Mouse (Mus musculus): ENCODE measurements around the gene Rab6b. TPM values are rescaled to one million over a fixed set of nuclear protein-coding genes. Genes with fewer than 3 reads are reported as not detected.
"Not testable (repeated sequence)": the region's sequence is repeated elsewhere in the genome, so short reads cannot be mapped to it uniquely, and the experiment has no call there.

The Rab6b gene
- polyA plus RNA-seq, 1 experiment: 1.1 TPM

- H3K27me3 ChIP-seq (ENCODE audit: control insufficient read depth, insufficient read depth, low read length): no peaks in the 10 kb centered on the region
- H3K36me3 ChIP-seq (ENCODE audit: control insufficient read depth, insufficient read depth, low read length): no peaks in the 10 kb centered on the region
- TF ChIP-seq CTCF (IDR thresholded peaks at IDR 0.05; ENCODE audit: control insufficient read depth, insufficient read depth, insufficient replicate concordance, low read depth, low read length) (no peak), POLR2A (IDR thresholded peaks at IDR 0.05; ENCODE audit: control insufficient read depth, low read depth, low read length) (no peak)
- H3K4me1 ChIP-seq (ENCODE audit: control insufficient read depth, insufficient read depth, low read length): peaks cover 8% of the 10 kb centered on the region
- H3K27ac ChIP-seq (ENCODE audit: control insufficient read depth, insufficient read depth, low read depth, low read length): no peak overlapping the region
- H3K4me3 ChIP-seq (ENCODE audit: control insufficient read depth, low read depth, low read length): no peak overlapping the region
Observed at GRCm38 (mm10) chr9:103087301-103087700, 24.3 kb upstream of the Rab6b start.

- TF ChIP-seq POLR2A (IDR thresholded peaks at IDR 0.05; ENCODE audit: control insufficient read depth, low read depth, low read length) (no peak), CTCF (IDR thresholded peaks at IDR 0.05; ENCODE audit: control insufficient read depth, insufficient read depth, insufficient replicate concordance, low read depth, low read length) (no peak)
- H3K4me3 ChIP-seq (ENCODE audit: control insufficient read depth, low read depth, low read length): no peak overlapping the region
- no peaks in the 10 kb centered on the region for H3K36me3 ChIP-seq (ENCODE audit: control insufficient read depth, insufficient read depth, low read length)
- H3K27ac ChIP-seq (ENCODE audit: control insufficient read depth, insufficient read depth, low read depth, low read length): no peak overlapping the region
- H3K4me1 ChIP-seq (ENCODE audit: control insufficient read depth, insufficient read depth, low read length): peaks cover 8% of the 10 kb centered on the region
- no peaks in the 10 kb centered on the region for H3K27me3 ChIP-seq (ENCODE audit: control insufficient read depth, insufficient read depth, low read length)
Observed at GRCm38 (mm10) chr9:103088661-103089060, 22.9 kb upstream of the Rab6b start.

GRCm38 (mm10) chr9:103090116-103090875 is 21.3 kb upstream of the Rab6b start:
- TF ChIP-seq POLR2A (IDR thresholded peaks at IDR 0.05; ENCODE audit: control insufficient read depth, low read depth, low read length) (no peak), CTCF (IDR thresholded peaks at IDR 0.05; ENCODE audit: control insufficient read depth, insufficient read depth, insufficient replicate concordance, low read depth, low read length) (no peak)
- Histone ChIP-seq H3K27me3 (ENCODE audit: control insufficient read depth, insufficient read depth, low read length) (no peaks in the 10 kb centered on the region), H3K36me3 (ENCODE audit: control insufficient read depth, insufficient read depth, low read length) (no peaks in the 10 kb centered on the region), H3K4me3 (ENCODE audit: control insufficient read depth, low read depth, low read length) (no peak overlapping the region), H3K4me1 (ENCODE audit: control insufficient read depth, insufficient read depth, low read length) (peaks cover 8% of the 10 kb centered on the region), H3K27ac (ENCODE audit: control insufficient read depth, insufficient read depth, low read depth, low read length) (no peak overlapping the region)

DNA sequence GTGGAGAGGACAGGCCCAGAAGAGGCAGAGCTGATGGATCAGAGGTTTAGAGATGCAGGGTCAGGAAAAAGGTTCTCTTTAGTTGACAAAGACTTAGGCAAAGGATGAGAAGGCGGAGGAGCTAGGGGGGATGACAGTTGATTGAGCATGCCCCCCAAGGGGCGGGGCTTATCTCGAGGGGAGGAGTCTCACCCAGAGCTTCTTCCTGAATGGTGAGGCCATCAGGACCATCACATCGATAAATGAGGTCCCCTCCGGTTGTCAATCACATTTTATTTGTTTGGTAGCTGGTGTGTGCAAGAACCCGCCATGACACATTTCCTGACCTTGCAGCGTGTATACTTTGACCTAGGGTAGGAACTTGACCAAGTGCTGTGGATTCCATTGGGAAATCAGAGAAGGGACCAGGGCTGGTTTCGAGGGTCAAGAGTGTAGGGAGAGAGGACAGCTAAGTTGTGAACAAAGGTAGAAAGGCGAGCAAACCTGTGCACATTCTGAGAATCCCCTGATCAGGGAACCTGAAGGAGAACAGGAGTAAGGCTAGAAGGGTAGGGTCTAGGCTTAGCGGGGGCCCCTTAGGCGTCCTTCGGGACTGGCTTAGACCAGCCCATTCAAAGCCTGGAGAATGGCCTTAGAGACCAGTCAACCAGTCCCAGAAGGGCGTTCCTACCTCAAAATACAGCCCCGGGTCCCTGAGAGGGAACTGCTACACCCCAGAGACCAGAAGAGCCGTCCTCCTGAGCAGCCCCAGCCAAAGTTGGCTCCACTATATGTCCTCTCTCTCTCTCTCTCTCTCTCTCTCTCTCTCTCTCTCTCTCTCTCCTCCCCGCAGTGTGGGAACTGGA is 20.3 kb upstream of the Rab6b start:
- Histone ChIP-seq H3K4me1 (ENCODE audit: control insufficient read depth, insufficient read depth, low read length) (peaks cover 8% of the 10 kb centered on the region), H3K27ac (ENCODE audit: control insufficient read depth, insufficient read depth, low read depth, low read length) (no peak overlapping the region), H3K36me3 (ENCODE audit: control insufficient read depth, insufficient read depth, low read length) (no peaks in the 10 kb centered on the region), H3K27me3 (ENCODE audit: control insufficient read depth, insufficient read depth, low read length) (no peaks in the 10 kb centered on the region), H3K4me3 (ENCODE audit: control insufficient read depth, low read depth, low read length) (no peak overlapping the region)
- TF ChIP-seq POLR2A (IDR thresholded peaks at IDR 0.05; ENCODE audit: control insufficient read depth, low read depth, low read length) (no peak), CTCF (IDR thresholded peaks at IDR 0.05; ENCODE audit: control insufficient read depth, insufficient read depth, insufficient replicate concordance, low read depth, low read length) (no peak)

- peak overlapping the region; percentile 52 for H3K4me3 ChIP-seq (ENCODE audit: control insufficient read depth, low read depth, low read length)
- H3K27ac ChIP-seq (ENCODE audit: control insufficient read depth, insufficient read depth, low read depth, low read length): no peak overlapping the region
- no peaks in the 10 kb centered on the region for H3K36me3 ChIP-seq (ENCODE audit: control insufficient read depth, insufficient read depth, low read length)
- TF ChIP-seq POLR2A (IDR thresholded peaks at IDR 0.05; ENCODE audit: control insufficient read depth, low read depth, low read length) (no peak), CTCF (IDR thresholded peaks at IDR 0.05; ENCODE audit: control insufficient read depth, insufficient read depth, insufficient replicate concordance, low read depth, low read length) (peak; percentile 95)
- H3K4me1 ChIP-seq (ENCODE audit: control insufficient read depth, insufficient read depth, low read length): peaks cover 8% of the 10 kb centered on the region
- no peaks in the 10 kb centered on the region for H3K27me3 ChIP-seq (ENCODE audit: control insufficient read depth, insufficient read depth, low read length)
Observed at GRCm38 (mm10) chr9:103092248-103092647, 19.3 kb upstream of the Rab6b start.

DNA sequence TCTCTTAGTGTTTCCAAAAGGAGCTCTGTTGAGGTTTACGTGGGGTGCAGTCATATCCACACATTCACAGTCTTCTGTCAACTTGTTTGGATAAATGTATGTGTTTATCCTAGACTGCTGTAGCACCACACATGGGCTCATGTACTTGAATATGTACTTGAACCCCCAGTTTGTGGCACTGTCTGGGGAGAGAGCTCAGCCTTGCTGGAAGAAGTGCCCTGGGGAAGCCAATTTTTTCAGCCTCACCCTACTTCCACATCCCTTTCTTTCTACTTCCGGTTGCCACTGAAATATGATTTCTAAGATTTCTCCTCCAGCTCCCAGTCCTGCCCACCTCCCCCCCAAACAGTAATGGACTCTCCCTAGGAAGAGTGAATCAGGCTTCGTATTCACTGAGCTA is 17.9 kb upstream of the Rab6b start:
- no peaks in the 10 kb centered on the region for H3K27me3 ChIP-seq (ENCODE audit: control insufficient read depth, insufficient read depth, low read length)
- H3K27ac ChIP-seq (ENCODE audit: control insufficient read depth, insufficient read depth, low read depth, low read length): no peak overlapping the region
- TF ChIP-seq CTCF (IDR thresholded peaks at IDR 0.05; ENCODE audit: control insufficient read depth, insufficient read depth, insufficient replicate concordance, low read depth, low read length): no peak
- TF ChIP-seq POLR2A (IDR thresholded peaks at IDR 0.05; ENCODE audit: control insufficient read depth, low read depth, low read length): no peak
- no peaks in the 10 kb centered on the region for H3K36me3 ChIP-seq (ENCODE audit: control insufficient read depth, insufficient read depth, low read length)
- no peak overlapping the region for H3K4me3 ChIP-seq (ENCODE audit: control insufficient read depth, low read depth, low read length)
- H3K4me1 ChIP-seq (ENCODE audit: control insufficient read depth, insufficient read depth, low read length): peaks cover 8% of the 10 kb centered on the region

GRCm38 (mm10) chr9:103108341-103108798 is 3.2 kb upstream of the Rab6b start:
- H3K36me3 ChIP-seq (ENCODE audit: control insufficient read depth, insufficient read depth, low read length); H3K27ac ChIP-seq (ENCODE audit: control insufficient read depth, insufficient read depth, low read depth, low read length); H3K27me3 ChIP-seq (ENCODE audit: control insufficient read depth, insufficient read depth, low read length); H3K4me3 ChIP-seq (ENCODE audit: control insufficient read depth, low read depth, low read length): not testable (repeated sequence)
- peaks cover 21% of the 10 kb centered on the region for H3K4me1 ChIP-seq (ENCODE audit: control insufficient read depth, insufficient read depth, low read length)
